Mouse (Mus musculus): ENCODE results near the gene 4632433K11Rik. TPM values are rescaled to one million over a fixed set of nuclear protein-coding genes. Genes with fewer than 3 reads are reported as not detected.
A peak's percentile ranks its signal among the peaks of the same experiment; 100 is the strongest.
"Not testable (repeated sequence)": the region's sequence is repeated elsewhere in the genome, so short reads cannot be mapped to it uniquely, and the experiment has no call there.

The 4632433K11Rik gene
- polyA plus RNA-seq (2015; fragmentation: Nextera tagmentation; extraction: Ambion mirVana): not detected in 2 replicates

- no peak for ATAC-seq (ENCODE audit: extremely low read depth, insufficient number of reproducible peaks, low FRiP score, low TSS enrichment)
- no peaks in the 10 kb centered on the region for H3K27me3 ChIP-seq (replicated peaks)
These were observed at the start of gene 4632433K11Rik for GRCm38 (mm10) chr7:5033818-5034217. Gene 4632433K11Rik, plus strand, starts transcription at chr7:5034118.

GRCm38 (mm10) chr7:4988250-4988649 lies 45.7 kb upstream of the 4632433K11Rik start:
- 26% methylated on average over 2 of the region's 2 CpGs for WGBS

More at GRCm38 (mm10) chr7:5033818-5034217, at the start of gene 4632433K11Rik:
- Histone ChIP-seq H3K36me3 (peaks cover 80% of the 10 kb centered on the region), H3K9ac (no peak within 1 kb of the TSS), H3K9me3 (peaks cover 38% of the 10 kb centered on the region), H3K27ac (replicated peaks) (no peak within 1 kb of the TSS), H3K4me2 (no peak within 1 kb of the TSS), H3K4me1 (peaks cover 9% of the 10 kb centered on the region), H3K4me3 (no peak within 1 kb of the TSS)
- 74% methylated on average over 3 of the region's 3 CpGs for WGBS

GRCm38 (mm10) chr7:4993347-4993998 lies 40.4 kb upstream of the 4632433K11Rik start:
- H3K36me3 ChIP-seq: peaks cover 33% of the 10 kb centered on the region
- peaks cover 35% of the 10 kb centered on the region for H3K27me3 ChIP-seq (replicated peaks)
- H3K9me3 ChIP-seq: peaks cover 3% of the 10 kb centered on the region; the same call in 1 of the 2 replicates
- peak overlapping the region; percentile 83 for H3K4me3 ChIP-seq
- H3K4me1 ChIP-seq: peaks cover 31% of the 10 kb centered on the region
- H3K27ac ChIP-seq (replicated peaks): no peak overlapping the region
- H3K4me2 ChIP-seq: peak overlapping the region; percentile 76
- peak overlapping the region; percentile 93 for H3K9ac ChIP-seq
- no peak for ATAC-seq (ENCODE audit: extremely low read depth, insufficient number of reproducible peaks, low FRiP score, low TSS enrichment)
- WGBS: 37% methylated on average over 51 of the region's 55 CpGs

More at GRCm38 (mm10) chr7:4988250-4988649, 45.7 kb upstream of the 4632433K11Rik start:
- peaks cover 31% of the 10 kb centered on the region for H3K27me3 ChIP-seq (replicated peaks)
- H3K4me1 ChIP-seq: 0 out of 2 replicates have a peak, but pooled peaks cover under 1% of the 10 kb centered on the region
- no peak overlapping the region for H3K27ac ChIP-seq (replicated peaks)
- H3K36me3 ChIP-seq: peaks cover 21% of the 10 kb centered on the region
- no peak overlapping the region for H3K9ac ChIP-seq
- no peak for ATAC-seq (ENCODE audit: extremely low read depth, insufficient number of reproducible peaks, low FRiP score, low TSS enrichment)
- H3K4me2 ChIP-seq: no peak overlapping the region
- no peak overlapping the region for H3K4me3 ChIP-seq
- no peaks in the 10 kb centered on the region for H3K9me3 ChIP-seq

- peak overlapping the region; percentile 76 for H3K4me2 ChIP-seq
- H3K9me3 ChIP-seq: peaks cover 3% of the 10 kb centered on the region; the same call in 1 of the 2 replicates
- peaks cover 33% of the 10 kb centered on the region for H3K36me3 ChIP-seq
- H3K9ac ChIP-seq: peak overlapping the region; percentile 93
- peak overlapping the region; percentile 83 for H3K4me3 ChIP-seq
- peaks cover 35% of the 10 kb centered on the region for H3K27me3 ChIP-seq (replicated peaks)
- H3K4me1 ChIP-seq: peaks cover 31% of the 10 kb centered on the region
- ATAC-seq (ENCODE audit: extremely low read depth, insufficient number of reproducible peaks, low FRiP score, low TSS enrichment): no peak
- 36% methylated on average over 59 of the region's 59 CpGs for WGBS
- H3K27ac ChIP-seq (replicated peaks): no peak overlapping the region
These were observed 39.7 kb upstream of the 4632433K11Rik start for GRCm38 (mm10) chr7:4993999-4994788.

GRCm38 (mm10) chr7:4995268-4996002 lies 38.5 kb upstream of the 4632433K11Rik start:
- Histone ChIP-seq H3K27ac (replicated peaks) (peak overlapping the region; percentile 69), H3K4me2 (peak overlapping the region; percentile 76), H3K9ac (peak overlapping the region; percentile 93), H3K9me3 (peaks cover 3% of the 10 kb centered on the region; the same call in 1 of the 2 replicates), H3K4me3 (peak overlapping the region; percentile 83), H3K36me3 (peaks cover 33% of the 10 kb centered on the region), H3K4me1 (peaks cover 31% of the 10 kb centered on the region), H3K27me3 (replicated peaks) (peaks cover 35% of the 10 kb centered on the region)
- peak; percentile 44; the same call in 1 of the 2 replicates for ATAC-seq (ENCODE audit: extremely low read depth, insufficient number of reproducible peaks, low FRiP score, low TSS enrichment)
- WGBS: 5% methylated on average over 19 of the region's 19 CpGs

GRCm38 (mm10) chr7:4996003-4996895 lies 37.7 kb upstream of the 4632433K11Rik start, which contains the start of gene Zfp579:
Gene Zfp579, minus strand, starts transcription at chr7:4996158.
- Histone ChIP-seq H3K9ac (peak within 1 kb of the TSS; percentile 93), H3K4me2 (peak within 1 kb of the TSS; percentile 76), H3K4me1 (peaks cover 31% of the 10 kb centered on the region), H3K27ac (replicated peaks) (peak within 1 kb of the TSS; percentile 69), H3K4me3 (peak within 1 kb of the TSS; percentile 83), H3K36me3 (peaks cover 30% of the 10 kb centered on the region), H3K27me3 (replicated peaks) (peaks cover 35% of the 10 kb centered on the region), H3K9me3 (peaks cover 3% of the 10 kb centered on the region; the same call in 1 of the 2 replicates)
- WGBS: 7% methylated on average over 11 of the region's 26 CpGs
- peak; percentile 69; the same call in 1 of the 2 replicates for ATAC-seq (ENCODE audit: extremely low read depth, insufficient number of reproducible peaks, low FRiP score, low TSS enrichment)

GRCm38 (mm10) chr7:4996934-4997333 lies 37.0 kb upstream of the 4632433K11Rik start:
- no peak for ATAC-seq (ENCODE audit: extremely low read depth, insufficient number of reproducible peaks, low FRiP score, low TSS enrichment)
- Histone ChIP-seq H3K4me1 (peaks cover 31% of the 10 kb centered on the region), H3K9me3 (peaks cover 3% of the 10 kb centered on the region; the same call in 1 of the 2 replicates), H3K4me3 (peak overlapping the region; percentile 83), H3K27me3 (replicated peaks) (peaks cover 32% of the 10 kb centered on the region), H3K9ac (no peak overlapping the region; the same call in 1 of the 2 replicates), H3K27ac (replicated peaks) (peak overlapping the region; percentile 57; the same call in 1 of the 2 replicates), H3K4me2 (peak overlapping the region; percentile 76), H3K36me3 (peaks cover 23% of the 10 kb centered on the region)
- WGBS: 57% methylated on average over 8 of the region's 8 CpGs

- H3K9me3 ChIP-seq: no peaks in the 10 kb centered on the region
- H3K9ac ChIP-seq: no peak overlapping the region
- H3K36me3 ChIP-seq: no peaks in the 10 kb centered on the region
- no peak overlapping the region for H3K27ac ChIP-seq (replicated peaks)
- WGBS: 78% methylated on average over 2 of the region's 2 CpGs
- H3K4me3 ChIP-seq: no peak overlapping the region
- no peak overlapping the region for H3K4me2 ChIP-seq
- peaks cover 14% of the 10 kb centered on the region for H3K4me1 ChIP-seq
- peaks cover 5% of the 10 kb centered on the region for H3K27me3 ChIP-seq (replicated peaks)
- ATAC-seq (ENCODE audit: extremely low read depth, insufficient number of reproducible peaks, low FRiP score, low TSS enrichment): no peak
These were observed 34.0 kb upstream of the 4632433K11Rik start for GRCm38 (mm10) chr7:4999876-5000275.

- not testable (repeated sequence) for ATAC-seq (ENCODE audit: extremely low read depth, insufficient number of reproducible peaks, low FRiP score, low TSS enrichment); H3K27me3 ChIP-seq (replicated peaks); H3K9me3 ChIP-seq; H3K4me1 ChIP-seq; H3K4me3 ChIP-seq; H3K9ac ChIP-seq; H3K27ac ChIP-seq (replicated peaks); H3K4me2 ChIP-seq
- peaks cover 17% of the 10 kb centered on the region for H3K36me3 ChIP-seq
- WGBS: 65% methylated on average over 8 of the region's 8 CpGs
These were observed 31.0 kb upstream of the 4632433K11Rik start for GRCm38 (mm10) chr7:5002876-5003275.

GRCm38 (mm10) chr7:5008229-5008628 lies 25.7 kb upstream of the 4632433K11Rik start:
- Histone ChIP-seq H3K27ac (replicated peaks) (no peak overlapping the region), H3K4me1 (peaks cover 2% of the 10 kb centered on the region; the same call in 1 of the 2 replicates), H3K9me3 (no peaks in the 10 kb centered on the region), H3K9ac (no peak overlapping the region), H3K27me3 (replicated peaks) (no peaks in the 10 kb centered on the region), H3K4me3 (no peak overlapping the region), H3K36me3 (peaks cover 69% of the 10 kb centered on the region), H3K4me2 (no peak overlapping the region)
- ATAC-seq (ENCODE audit: extremely low read depth, insufficient number of reproducible peaks, low FRiP score, low TSS enrichment): no peak
- 95% methylated on average over 26 of the region's 26 CpGs for WGBS

All from heart, embryonic 13.5 days (tissue).